In the genomic region with DNA sequence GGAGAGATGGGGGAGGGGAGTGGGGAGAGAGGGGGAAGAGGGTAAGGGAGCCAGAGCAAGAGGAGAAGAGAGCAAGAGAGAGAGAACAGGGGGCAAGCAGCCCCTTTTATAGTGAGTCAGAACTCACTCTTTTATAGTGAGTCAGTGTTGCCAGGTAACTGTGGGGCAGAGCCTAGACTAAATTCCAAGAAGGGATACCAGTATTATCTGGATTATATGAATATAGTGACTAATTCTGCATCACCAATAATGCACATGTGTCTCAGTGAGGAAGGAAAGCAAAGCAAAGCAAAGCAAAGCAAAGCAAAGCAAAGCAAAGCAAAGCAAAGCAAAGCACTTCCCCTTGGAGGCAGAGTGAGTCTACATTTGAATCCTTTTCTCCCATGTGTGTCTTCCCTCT, we compare ENCODE assay signal across 26 mouse cellular contexts. TPM values are rescaled to one million over a fixed set of nuclear protein-coding genes. Genes with fewer than 3 reads are reported as not detected.
DNase-seq lines count a peak whose midpoint lies in the region; TF ChIP-seq lines count a peak whose summit lies in the region.
"Had no signal": no experiment of that assay in that cellular context is flagged by ENCODE, and none has a peak within 500 bp of the region (broad histone marks: within the 10 kb centered on the region; RNA-seq: fewer than 3 reads in every experiment).

No protein-coding gene starts in this region.

- DNase-seq in testis, postnatal 10 days (ENCODE audit: low spot score) = peak; percentile 26
- DNase-seq in testis, postnatal 14 days (ENCODE audit: low spot score) = no peak
- DNase-seq in adrenal gland, postnatal 10 days = no peak
- DNase-seq in kidney, postnatal 36 days = no peak
- DNase-seq: adrenal gland, adult 8-10 months; B cell, adult 2 months; cerebellum, adult 11 months; cerebellum, adult 8-10 months; cerebellum, postnatal 25 days; gastrocnemius, adult 2 months; gastrocnemius, postnatal 25 days; heart, postnatal 10 days; heart, postnatal 4 days had no signal

- peak overlapping the region; percentile 47; the same call in 1 of the 2 replicates for H3K27ac ChIP-seq in embryonic fibroblast, embryonic 13.5 days (ENCODE audit: insufficient read depth, low read length)
- peak overlapping the region; percentile 97 for H3K27ac ChIP-seq in small intestine, adult 2 months (ENCODE audit: insufficient read depth, low read depth, low read length)
- H3K27ac ChIP-seq: embryonic facial prominence, embryonic 12.5 days; forebrain, embryonic 13.5 days; gastrocnemius, adult 2 months; heart, embryonic 10.5 days; hindbrain, embryonic 12.5 days had no signal

- no peak for TF ChIP-seq CTCF in embryonic fibroblast, embryonic 13.5 days (IDR thresholded peaks at IDR 0.05; ENCODE audit: borderline replicate concordance, insufficient read depth, low read length)
- no peak for TF ChIP-seq CTCF in small intestine, adult 2 months (IDR thresholded peaks at IDR 0.05; ENCODE audit: extremely low read depth, insufficient read length, insufficient replicate concordance, low read depth, low read length)

- H3K36me3 ChIP-seq in small intestine, adult 2 months (ENCODE audit: control insufficient read depth, insufficient read depth, low read length) = peaks cover 8% of the 10 kb centered on the region; the same call in 1 of the 2 replicates
- H3K36me3 ChIP-seq: embryonic facial prominence, embryonic 12.5 days; heart, embryonic 10.5 days; hindbrain, embryonic 12.5 days had no signal

- peaks cover 6% of the 10 kb centered on the region for H3K4me1 ChIP-seq in embryonic fibroblast, embryonic 13.5 days (ENCODE audit: control insufficient read depth, insufficient read depth, low read length)
- peaks cover 19% of the 10 kb centered on the region; the same call in 1 of the 2 replicates for H3K4me1 ChIP-seq in small intestine, adult 2 months (ENCODE audit: control insufficient read depth, insufficient read depth, insufficient read length, low read length)
- H3K4me1 ChIP-seq: forebrain, embryonic 13.5 days; heart, embryonic 10.5 days; hindbrain, embryonic 12.5 days had no signal

- no peak for TF ChIP-seq POLR2A in embryonic fibroblast, embryonic 13.5 days (IDR thresholded peaks at IDR 0.05; ENCODE audit: low read depth, low read length)
- TF ChIP-seq POLR2A in small intestine, adult 2 months (IDR thresholded peaks at IDR 0.05; ENCODE audit: low read depth, low read length) = no peak

- H3K4me3 ChIP-seq in embryonic fibroblast, embryonic 13.5 days (ENCODE audit: insufficient read depth, low read length) = no peak overlapping the region
- peak overlapping the region; percentile 42 for H3K4me3 ChIP-seq in small intestine, adult 2 months (ENCODE audit: low read depth, low read length)
- H3K4me3 ChIP-seq: embryonic facial prominence, embryonic 12.5 days; forebrain, embryonic 13.5 days; gastrocnemius, adult 2 months; heart, embryonic 10.5 days; hindbrain, embryonic 12.5 days had no signal

- H3K27me3 ChIP-seq in small intestine, adult 2 months (ENCODE audit: control insufficient read depth, insufficient read depth, low read length) = no peaks in the 10 kb centered on the region
- H3K27me3 ChIP-seq: embryonic facial prominence, embryonic 12.5 days; forebrain, embryonic 13.5 days; hindbrain, embryonic 12.5 days had no signal

RNA-seq across cellular contexts. Expression of a gene that starts 0.8 kb away (rescaled TPM):
- polyA plus RNA-seq in embryonic fibroblast, embryonic 13.5 days (2011; ENCODE audit: insufficient read length, low read depth, missing spikeins) = not detected in 2 replicates
- polyA plus RNA-seq in small intestine, adult 2 months (2012; rRNA removed) = 12.4 and 30.1 TPM in 2 replicates
- total RNA-seq in adrenal gland, postnatal 10 days (2021) = under 1 TPM; 0.09 to 0.15 TPM
- total RNA-seq: adrenal gland, adult 8-10 months; granulocyte monocyte progenitor cell, adult 5-6 weeks; MEL had no signal
- polyA plus RNA-seq: brain, embryonic 14.5 days; cortical plate, adult 2 months; embryonic facial prominence, embryonic 12.5 days; forebrain, embryonic 13.5 days; heart, embryonic 10.5 days; heart, embryonic 14.5 days; hindbrain, embryonic 12.5 days; hindbrain, embryonic 16.5 days; inflammation-experienced regulatory T-cells, adult 6 months had no signal

Comparison
In these comparisons a context has a peak if more than half of its experiments do, and no peak if none do; other contexts are left out.
1. RNA of a gene that starts 0.8 kb away (polyA plus RNA-seq): 12.4 to 30.1 TPM in small intestine, adult 2 months; not detected in embryonic fibroblast, embryonic 13.5 days; every median in the first group is over 10 times any median in the second.